Mouse (Mus musculus): Measurements from ENCODE around the gene Brd2.

DNA sequence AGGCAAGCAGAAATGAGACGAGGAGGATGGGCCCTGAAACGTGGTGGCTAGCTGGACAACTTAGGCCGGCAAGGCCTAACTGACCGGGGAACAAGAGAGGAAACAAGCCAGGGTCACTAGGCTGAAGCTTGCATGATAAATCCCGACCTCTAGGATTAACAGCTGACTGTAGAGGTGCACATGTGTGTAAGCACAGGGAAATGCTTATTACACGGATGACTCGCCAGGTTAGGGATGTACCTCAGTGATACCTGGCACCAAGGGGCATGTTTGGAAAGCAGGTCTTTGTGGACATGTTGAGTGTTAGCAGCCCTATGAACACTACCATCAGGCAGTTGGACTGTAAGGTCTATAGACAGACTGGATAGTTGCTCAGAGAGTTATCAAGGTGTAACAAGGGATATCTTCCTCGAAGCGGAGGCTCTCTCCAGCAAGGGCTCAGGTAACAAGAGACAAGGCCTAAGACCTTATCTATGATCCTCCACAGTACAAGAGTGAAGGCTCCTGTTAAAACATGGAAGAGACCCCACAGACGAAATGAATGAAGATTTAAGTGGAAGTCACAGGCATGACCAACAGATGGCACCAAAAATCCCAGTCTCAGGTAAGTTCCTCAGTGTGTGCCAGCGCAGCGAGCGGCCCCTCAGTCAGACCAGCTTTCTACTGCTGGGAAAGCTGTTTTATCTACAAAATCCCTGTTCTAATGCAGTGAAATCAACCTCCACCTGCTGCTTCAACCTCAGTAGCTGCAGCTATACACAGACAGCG lies 13.2 kb downstream of the Brd2 start:
- TF ChIP-seq CTCF (IDR thresholded peaks at IDR 0.05; ENCODE audit: insufficient read depth, low read depth, low read length) (no peak), POLR2A (IDR thresholded peaks at IDR 0.05; ENCODE audit: insufficient read depth, low read depth, low read length) (no peak)

All from olfactory bulb, adult 2 months (tissue).